Mouse (Mus musculus) olfactory bulb, adult 2 months (tissue): ENCODE data around the gene Rab33b. TPM values are rescaled to one million over a fixed set of nuclear protein-coding genes. Genes with fewer than 3 reads are reported as not detected.
A peak's percentile ranks its signal among the peaks of the same experiment; 100 is the strongest.

Experiments used
- H3K27ac ChIP-seq: fragments of 200-500 bp; 2 replicates; pipeline ENCODE4 v1.5.1; 2012; ENCODE audit warnings: low read depth, low read length; ENCODE audit not compliant: insufficient read depth
- H3K4me1 ChIP-seq: fragments of 200-500 bp; 2 replicates; pipeline ENCODE4 v1.6.1; 2012; ENCODE audit warnings: low read length; ENCODE audit not compliant: control insufficient read depth, insufficient read depth
- H3K4me3 ChIP-seq: fragments of 200-500 bp; 2 replicates; pipeline ENCODE4 v1.5.1; 2012; ENCODE audit warnings: mild to moderate bottlenecking, low read depth, low read length, moderate library complexity; ENCODE audit not compliant: insufficient read depth
- CTCF ChIP-seq: fragments of 200-500 bp; IDR thresholded peaks from 2 replicates; pipeline ENCODE4 v1.5.1; 2012; ENCODE audit warnings: low read depth, mild to moderate bottlenecking, low read length, moderate library complexity; ENCODE audit not compliant: insufficient read depth
- POLR2A ChIP-seq: fragments of 200-500 bp; IDR thresholded peaks from 2 replicates; pipeline ENCODE4 v1.6.1; 2012; ENCODE audit warnings: mild to moderate bottlenecking, low read depth, low read length, moderate library complexity; ENCODE audit not compliant: insufficient read depth
- WGBS: fragments of 180-500 bp; shearing (Covaris S2); methylation state at CpG from one replicate; pipeline ENCODE4 v1.1.7; 2018; 5-methylcytosine and 5-hydroxymethylcytosine counted together
- polyA plus RNA-seq: library from polyadenylated mRNA; stranded (reverse); fragments of >200 nt; gene quantifications from 2 replicates; pipeline ENCODE4 v1.2.4, GENCODE M21; 2012; ENCODE audit warnings: low replicate concordance; ENCODE audit not compliant: missing spikeins, insufficient read depth, insufficient read length

The Rab33b gene
- polyA plus RNA-seq, 1 experiment, result not detected

DNA sequence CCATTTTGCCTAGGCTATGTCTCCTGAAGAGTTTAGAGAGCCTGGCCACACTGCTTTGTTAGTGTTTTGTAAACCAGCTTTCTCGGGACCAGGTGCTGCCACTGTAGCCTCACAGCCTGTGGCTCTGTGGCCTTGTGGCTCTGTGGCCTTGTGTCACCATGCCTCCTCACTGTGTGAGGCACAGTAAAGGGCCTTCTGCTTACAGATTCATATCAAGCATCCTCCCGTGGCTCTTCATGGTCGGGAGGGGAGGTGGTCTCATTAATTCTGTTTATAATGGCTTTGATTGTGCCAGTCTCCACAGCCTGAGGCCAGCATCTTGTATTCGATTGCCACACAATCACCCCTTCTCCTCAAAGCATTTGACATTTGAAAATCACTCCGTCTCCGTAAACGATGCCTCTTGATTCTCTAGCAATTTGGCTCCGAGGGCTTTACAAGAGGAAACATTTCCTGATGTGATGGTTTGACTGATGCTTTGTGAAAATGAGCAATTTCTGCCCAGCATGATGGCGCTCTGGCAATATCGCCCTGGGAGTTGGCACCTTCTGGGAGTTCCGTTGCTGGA, 20.7 kb downstream of the Rab33b start:
- H3K27ac ChIP-seq, result no peak overlapping the region
- TF ChIP-seq CTCF (no peak), POLR2A (no peak)
- H3K4me1 ChIP-seq, result peaks cover 5% of the 10 kb centered on the region
- H3K4me3 ChIP-seq, result no peak overlapping the region
- WGBS, result 58% methylated on average over 11 of the region's 11 CpGs

GRCm38 (mm10) chr3:51505465-51505864, 21.7 kb downstream of the Rab33b start:
- no peak overlapping the region for H3K4me3 ChIP-seq
- H3K4me1 ChIP-seq, result peaks cover 5% of the 10 kb centered on the region
- TF ChIP-seq POLR2A (no peak), CTCF (no peak)
- peak overlapping the region; percentile 50; the same call in 1 of the 2 replicates for H3K27ac ChIP-seq
- WGBS, result 55% methylated on average over 19 of the region's 19 CpGs

DNA sequence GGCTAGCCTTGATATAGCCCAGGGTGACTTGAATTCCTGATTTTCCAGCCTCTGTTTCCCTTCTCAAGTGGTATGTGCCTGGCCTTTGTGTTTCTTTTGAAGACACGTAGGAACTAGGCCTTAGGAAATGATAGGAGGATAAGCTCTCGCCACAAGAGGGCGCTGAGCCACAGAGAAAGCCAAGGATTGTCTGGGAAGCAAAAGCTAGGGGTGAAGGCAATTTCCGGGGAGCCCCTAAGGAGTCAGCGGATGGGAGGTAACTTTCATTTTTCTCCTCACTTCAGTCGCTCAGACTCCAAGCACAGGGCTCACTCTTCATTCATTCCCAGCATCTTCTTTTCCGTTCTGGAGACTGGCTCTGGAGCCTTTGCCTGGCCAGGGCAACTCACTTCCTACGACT, 27.2 kb downstream of the Rab33b start:
- H3K4me3 ChIP-seq, result peak overlapping the region; percentile 17; the same call in 1 of the 2 replicates
- TF ChIP-seq CTCF, result peak; percentile 33; the same call in 1 of the 2 replicates
- TF ChIP-seq POLR2A, result no peak
- no peak overlapping the region for H3K27ac ChIP-seq
- H3K4me1 ChIP-seq, result peaks cover 13% of the 10 kb centered on the region
- 25% methylated on average over 8 of the region's 8 CpGs for WGBS

DNA sequence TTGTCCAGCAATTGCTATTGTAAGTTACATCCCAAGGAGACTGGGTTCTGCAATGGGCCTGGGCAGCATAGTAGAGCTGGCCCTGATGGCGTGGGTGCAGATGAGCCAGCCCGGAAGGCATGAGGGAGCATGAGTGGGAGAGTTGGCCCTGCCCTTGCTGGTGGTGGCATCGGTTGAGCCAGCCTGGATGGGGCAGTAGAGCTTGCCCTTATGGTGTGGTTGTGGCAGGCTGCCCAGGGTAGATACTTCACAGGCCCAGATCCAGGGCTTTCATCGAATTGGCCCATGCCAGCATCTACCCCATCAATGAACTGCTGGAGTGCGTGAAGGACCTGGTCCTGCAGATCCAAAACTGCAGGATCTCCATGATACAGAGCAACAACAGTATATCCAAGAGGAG, 28.3 kb downstream of the Rab33b start:
- Histone ChIP-seq H3K4me1 (peaks cover 13% of the 10 kb centered on the region), H3K27ac (0 out of 2 replicates have a peak overlapping the region, but pooled peaks have one; percentile 27), H3K4me3 (no peak overlapping the region)
- WGBS, result 86% methylated on average over 5 of the region's 5 CpGs
- TF ChIP-seq POLR2A (no peak), CTCF (no peak)

DNA sequence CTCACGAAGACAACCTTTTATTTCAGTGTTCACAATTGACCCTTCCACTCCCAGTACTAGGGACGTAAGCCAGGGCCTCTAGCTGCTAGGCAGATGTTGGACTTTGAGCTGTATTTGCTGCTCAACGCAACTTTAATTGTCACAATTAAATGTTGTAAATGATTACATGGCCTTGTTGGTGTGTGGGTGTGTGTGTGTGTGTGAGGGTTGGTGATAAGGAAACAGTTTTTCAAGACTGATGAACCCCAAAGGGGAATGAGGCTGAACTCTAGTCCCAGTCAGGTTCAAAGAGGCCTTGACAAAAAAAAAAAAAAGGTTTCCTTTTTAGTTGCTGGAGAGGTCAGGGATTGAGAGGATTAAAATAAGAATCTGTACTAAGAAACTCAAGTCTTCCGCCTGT, 33.7 kb downstream of the Rab33b start:
- WGBS, result 57% methylated on average over 4 of the region's 4 CpGs

DNA sequence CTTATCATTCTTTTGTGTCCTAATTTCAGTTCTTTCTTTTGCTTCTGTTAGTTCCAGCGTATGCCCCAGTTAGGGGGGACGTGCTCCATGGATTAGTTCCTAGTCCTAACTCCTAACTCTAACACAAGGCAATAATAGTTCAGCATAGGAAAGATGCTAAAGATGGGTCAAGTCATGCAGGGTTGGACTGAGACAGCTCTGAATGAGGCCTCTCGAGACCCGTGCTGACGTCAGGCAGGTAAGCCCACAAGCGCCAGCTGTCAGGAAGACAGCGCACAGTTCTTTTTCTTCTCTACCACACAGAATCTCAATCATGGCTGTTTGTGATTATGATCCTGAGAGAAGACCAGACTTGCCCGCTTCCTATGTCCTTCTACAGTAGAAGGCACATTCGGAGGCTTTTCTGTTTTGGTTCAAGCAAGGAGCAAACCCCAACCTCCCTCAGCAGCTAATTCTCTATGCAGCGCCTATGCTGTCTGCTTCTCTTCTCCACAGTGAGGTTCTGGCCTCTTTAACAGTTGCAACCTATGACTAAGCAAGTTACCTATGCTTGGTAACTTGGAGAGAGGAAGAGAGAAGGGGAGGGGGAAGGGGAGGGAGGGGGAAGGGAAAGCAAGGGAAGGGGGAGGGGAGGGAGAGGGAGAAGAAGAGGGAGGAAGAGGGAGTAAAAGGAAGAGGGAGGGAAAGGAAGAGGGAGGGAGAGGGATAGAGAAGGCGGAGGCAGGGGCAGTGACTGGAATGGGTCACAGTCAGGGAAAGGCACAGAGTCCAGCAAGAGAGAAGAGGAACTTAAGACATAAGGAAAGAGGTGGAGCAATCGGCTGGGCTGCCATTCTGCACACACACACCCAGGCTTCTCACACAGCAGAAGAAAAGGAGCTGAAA, 34.4 kb downstream of the Rab33b start:
- no peak for TF ChIP-seq POLR2A
- TF ChIP-seq CTCF, result no peak
- H3K27ac ChIP-seq, result 0 out of 2 replicates have a peak overlapping the region, but pooled peaks have one; percentile 2
- 72% methylated on average over 12 of the region's 12 CpGs for WGBS
- peaks cover 25% of the 10 kb centered on the region for H3K4me1 ChIP-seq
- no peak overlapping the region for H3K4me3 ChIP-seq

More for the DNA sequence above, 33.7 kb downstream of the Rab33b start:
- H3K4me3 ChIP-seq, result no peak overlapping the region
- peaks cover 30% of the 10 kb centered on the region for H3K4me1 ChIP-seq
- no peak for TF ChIP-seq CTCF
- TF ChIP-seq POLR2A, result no peak
- no peak overlapping the region for H3K27ac ChIP-seq

- 78% methylated on average over 8 of the region's 8 CpGs for WGBS
- peaks cover 24% of the 10 kb centered on the region for H3K4me1 ChIP-seq
- no peak overlapping the region for H3K4me3 ChIP-seq
- TF ChIP-seq CTCF (no peak), POLR2A (no peak)
- no peak overlapping the region for H3K27ac ChIP-seq
Measured at GRCm38 (mm10) chr3:51518763-51519121, 35.0 kb downstream of the Rab33b start.

GRCm38 (mm10) chr3:51521262-51521661, 37.5 kb downstream of the Rab33b start:
- H3K4me1 ChIP-seq, result peaks cover 23% of the 10 kb centered on the region
- H3K27ac ChIP-seq, result no peak overlapping the region
- H3K4me3 ChIP-seq, result no peak overlapping the region
- 83% methylated on average over 14 of the region's 14 CpGs for WGBS
- TF ChIP-seq POLR2A (no peak), CTCF (no peak)

- WGBS, result 76% methylated on average over 16 of the region's 16 CpGs
- Histone ChIP-seq H3K4me3 (no peak overlapping the region), H3K27ac (no peak overlapping the region), H3K4me1 (peaks cover 13% of the 10 kb centered on the region)
- TF ChIP-seq POLR2A (no peak), CTCF (no peak)
Measured at GRCm38 (mm10) chr3:51525186-51525785, 41.6 kb downstream of the Rab33b start.
